Mouse (Mus musculus) bone marrow, adult 2 months (tissue): ENCODE results near the gene Arhgap29.

Source experiments
- CTCF ChIP-seq: fragments of 200-500 bp; IDR thresholded peaks from 2 replicates; pipeline ENCODE4 v1.5.1; 2011; ENCODE audit warnings: low read length, control low read depth; ENCODE audit not compliant: control insufficient read depth, insufficient read depth
- POLR2A ChIP-seq: fragments of 200-500 bp; IDR thresholded peaks from 2 replicates; pipeline ENCODE4 v1.6.1; 2011; ENCODE audit warnings: low read depth, mild to moderate bottlenecking, control low read depth, low read length, borderline replicate concordance; ENCODE audit not compliant: control insufficient read depth

DNA sequence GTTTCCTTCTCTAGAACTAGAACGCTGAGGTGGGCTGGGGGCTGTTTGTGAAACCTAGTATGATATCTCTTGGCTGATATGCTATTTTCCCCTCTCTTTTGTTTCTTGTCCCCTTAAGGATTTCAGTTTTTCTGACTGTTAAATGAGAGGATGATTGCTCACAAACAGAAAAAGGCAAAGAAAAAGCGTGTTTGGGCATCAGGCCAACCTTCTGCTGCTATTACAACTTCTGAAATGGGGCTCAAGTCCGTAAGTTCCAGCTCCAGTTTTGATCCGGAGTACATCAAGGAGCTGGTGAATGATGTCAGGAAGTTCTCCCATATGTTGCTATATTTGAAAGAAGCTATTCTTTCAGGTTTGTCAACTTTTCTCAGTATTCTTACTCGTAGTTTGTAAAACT, 21.4 kb downstream of the Arhgap29 start:
- TF ChIP-seq POLR2A: no peak
- TF ChIP-seq CTCF: no peak
